Comparison of ENCODE assay signal across 23 mouse cellular contexts in the genomic region with DNA sequence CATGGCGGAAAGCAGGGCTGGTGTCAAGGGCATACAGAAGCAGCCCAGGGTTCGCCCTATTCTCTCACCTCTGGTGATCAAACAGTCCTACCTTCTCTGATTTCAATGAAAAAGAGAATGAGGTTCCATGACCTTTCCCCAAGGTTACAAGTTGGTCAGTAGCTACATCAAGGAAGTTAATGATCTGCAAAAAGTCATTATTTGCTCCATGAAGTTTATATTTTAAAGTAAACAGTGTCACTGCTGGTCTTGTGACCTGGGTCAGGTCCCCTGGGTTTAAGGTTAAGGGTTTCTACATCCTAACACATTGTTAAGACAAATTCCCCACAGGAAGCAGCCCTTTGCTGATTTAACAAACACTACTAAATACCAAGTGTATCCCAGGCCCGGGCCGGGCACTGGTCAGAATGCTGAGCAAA. TPM values are rescaled to one million over a fixed set of nuclear protein-coding genes. Genes with fewer than 3 reads are reported as not detected.
DNase-seq lines count a peak whose midpoint lies in the region; ATAC-seq and TF ChIP-seq lines count a peak whose summit lies in the region.
"Had no signal": no experiment of that assay in that cellular context is flagged by ENCODE, and none has a peak within 500 bp of the region (broad histone marks: within the 10 kb centered on the region; RNA-seq: fewer than 3 reads in every experiment).

No protein-coding gene starts in this region.

- intact Hi-C loops in left cerebral cortex, adult 2 months (cut with DNase I): no loop called here

- no peak overlapping the region for H3K4me3 ChIP-seq in kidney, adult 2 months (ENCODE audit: insufficient read depth, low read depth, low read length)
- H3K4me3 ChIP-seq in liver, embryonic 15.5 days (replicated peaks): no peak overlapping the region
- H3K4me3 ChIP-seq in midbrain, embryonic 16.5 days (ENCODE audit: low read depth, low read length): no peak overlapping the region
- no peak overlapping the region for H3K4me3 ChIP-seq in left cerebral cortex, adult 2 months
- H3K4me3 ChIP-seq: embryonic facial prominence, embryonic 10.5 days; heart, embryonic 15.5 days; hindbrain, embryonic 15.5 days; limb, embryonic 10.5 days had no signal

- WGBS in kidney, adult 2 months: 45% methylated on average over 4 of the region's 4 CpGs
- WGBS in liver, embryonic 15.5 days (ENCODE audit: insufficient replicate concordance): 79% methylated on average over 4 of the region's 4 CpGs
- WGBS in midbrain, embryonic 16.5 days: 85% methylated on average over 4 of the region's 4 CpGs

- peak overlapping the region; percentile 69 for H3K27ac ChIP-seq in kidney, adult 2 months (ENCODE audit: insufficient read depth, low read depth, low read length)
- no peak overlapping the region for H3K27ac ChIP-seq in liver, embryonic 15.5 days (replicated peaks)
- no peak overlapping the region for H3K27ac ChIP-seq in midbrain, embryonic 16.5 days (ENCODE audit: low read length)
- no peak overlapping the region for H3K27ac ChIP-seq in left cerebral cortex, adult 2 months
- H3K27ac ChIP-seq: embryonic facial prominence, embryonic 10.5 days; heart, embryonic 15.5 days; hindbrain, embryonic 15.5 days had no signal

- ATAC-seq in liver, embryonic 15.5 days (ENCODE audit: insufficient read depth): peak; percentile 69
- no peak for ATAC-seq in midbrain, embryonic 16.5 days
- no peak for ATAC-seq in monocyte, adult 5-6 weeks (replicated peaks; ENCODE audit: insufficient number of reproducible peaks, low FRiP score, low TSS enrichment, poor library complexity, severe bottlenecking)
- ATAC-seq: intestine, embryonic 16.5 days; Patski had no signal

- DNase-seq in ZHBTc4 (ENCODE audit: low read depth, low spot score): peak; percentile 40
- DNase-seq in kidney, adult 2 months: peak; percentile 77
- DNase-seq in kidney, postnatal 10 days: peak; percentile 41
- no peak for DNase-seq in left cerebral cortex, adult 2 months (ENCODE audit: extremely low spot score in 1 of 2, low spot score in 2 of 2)
- DNase-seq: cerebellum, adult 2 months; cerebellum, postnatal 36 days; heart, adult 11 months; heart, postnatal 4 days; lung, adult 2 months; lung, postnatal 4 days; retina, postnatal 1 day had no signal

- H3K4me2 ChIP-seq in liver, embryonic 15.5 days: no peak overlapping the region
- H3K4me2 ChIP-seq in midbrain, embryonic 16.5 days (ENCODE audit: low read length): no peak overlapping the region
- H3K4me2 ChIP-seq: heart, embryonic 15.5 days; hindbrain, embryonic 15.5 days had no signal

- H3K36me3 ChIP-seq in kidney, adult 2 months (ENCODE audit: control insufficient read depth, insufficient read depth, low read length): no peaks in the 10 kb centered on the region
- H3K36me3 ChIP-seq in liver, embryonic 15.5 days (replicated peaks): peaks cover 25% of the 10 kb centered on the region
- peaks cover 7% of the 10 kb centered on the region for H3K36me3 ChIP-seq in midbrain, embryonic 16.5 days (ENCODE audit: control insufficient read depth, insufficient read depth, low read length)
- H3K36me3 ChIP-seq: hindbrain, embryonic 15.5 days had no signal

- H3K9me3 ChIP-seq in liver, embryonic 15.5 days (replicated peaks): no peaks in the 10 kb centered on the region
- H3K9me3 ChIP-seq in midbrain, embryonic 16.5 days (replicated peaks; ENCODE audit: control insufficient read depth, low read length, poor library complexity, severe bottlenecking): no peaks in the 10 kb centered on the region
- H3K9me3 ChIP-seq: embryonic facial prominence, embryonic 10.5 days; heart, embryonic 15.5 days; hindbrain, embryonic 15.5 days; limb, embryonic 10.5 days had no signal

- H3K9ac ChIP-seq in liver, embryonic 15.5 days: no peak overlapping the region
- no peak overlapping the region for H3K9ac ChIP-seq in midbrain, embryonic 16.5 days (ENCODE audit: low read depth, low read length)
- H3K9ac ChIP-seq: heart, embryonic 15.5 days; hindbrain, embryonic 15.5 days had no signal

- TF ChIP-seq POLR2A in kidney, adult 2 months (IDR thresholded peaks at IDR 0.05; ENCODE audit: low read depth, low read length): no peak

- no peak for TF ChIP-seq CTCF in kidney, adult 2 months (conservative IDR thresholded peaks at IDR 0.05; ENCODE audit: insufficient read depth, insufficient read length, low read depth, low read length)
- no peak for TF ChIP-seq CTCF in left cerebral cortex, adult 2 months (IDR thresholded peaks at IDR 0.05)

- H3K4me1 ChIP-seq in kidney, adult 2 months (ENCODE audit: control insufficient read depth, insufficient read depth, low read length): peaks cover 9% of the 10 kb centered on the region
- no peaks in the 10 kb centered on the region; the same call in 1 of the 2 replicates for H3K4me1 ChIP-seq in liver, embryonic 15.5 days (replicated peaks)
- H3K4me1 ChIP-seq in midbrain, embryonic 16.5 days (ENCODE audit: control insufficient read depth, insufficient read depth, low read length): no peaks in the 10 kb centered on the region
- H3K4me1 ChIP-seq: embryonic facial prominence, embryonic 10.5 days; hindbrain, embryonic 15.5 days had no signal

- H3K27me3 ChIP-seq in kidney, adult 2 months (replicated peaks; ENCODE audit: control insufficient read depth, insufficient read depth, low read length): no peaks in the 10 kb centered on the region
- no peaks in the 10 kb centered on the region for H3K27me3 ChIP-seq in liver, embryonic 15.5 days
- H3K27me3 ChIP-seq in midbrain, embryonic 16.5 days (ENCODE audit: control insufficient read depth, insufficient read depth, low read depth, low read length): no peaks in the 10 kb centered on the region
- H3K27me3 ChIP-seq: heart, embryonic 15.5 days; hindbrain, embryonic 15.5 days; Patski had no signal

RNA-seq across cellular contexts. Expression of a gene that starts 21.2 kb away (rescaled TPM):
- 447 and 474 TPM in 2 replicates for polyA plus RNA-seq in kidney, adult 2 months (2012; rRNA removed)
- polyA plus RNA-seq in liver, embryonic 15.5 days (2015; fragmentation: Nextera tagmentation; extraction: Ambion mirVana): 178 and 182 TPM in 2 replicates
- 356 and 359 TPM in 2 replicates for polyA plus RNA-seq in midbrain, embryonic 16.5 days (2015; fragmentation: Nextera tagmentation; extraction: Ambion mirVana)
- total RNA-seq in left cerebral cortex, adult 2 months (2021): 100 to 1,000 TPM; 217 to 233 TPM
- total RNA-seq in monocyte, adult 5-6 weeks (2017): 184 to 208 TPM (median 196 TPM) in 3 replicates

RNA-seq across cellular contexts. Expression of a gene that starts 21.9 kb away (rescaled TPM):
- 8.9 and 10.0 TPM in 2 replicates for polyA plus RNA-seq in kidney, adult 2 months (2012; rRNA removed)
- polyA plus RNA-seq in liver, embryonic 15.5 days (2015; fragmentation: Nextera tagmentation; extraction: Ambion mirVana): 11.9 and 14.4 TPM in 2 replicates
- 18.1 and 27.2 TPM in 2 replicates for polyA plus RNA-seq in midbrain, embryonic 16.5 days (2015; fragmentation: Nextera tagmentation; extraction: Ambion mirVana)
- 10 to 100 TPM; 13.9 to 16.1 TPM for total RNA-seq in left cerebral cortex, adult 2 months (2021)
- 12.8 to 15.4 TPM (median 15.4 TPM) in 3 replicates for total RNA-seq in monocyte, adult 5-6 weeks (2017)

RNA-seq across cellular contexts. Expression of a gene that starts 52.0 kb away (rescaled TPM):
- not detected in 2 replicates for polyA plus RNA-seq in kidney, adult 2 months (2012; rRNA removed)
- polyA plus RNA-seq in liver, embryonic 15.5 days (2015; fragmentation: Nextera tagmentation; extraction: Ambion mirVana): not detected in 2 replicates
- polyA plus RNA-seq in midbrain, embryonic 16.5 days (2015; fragmentation: Nextera tagmentation; extraction: Ambion mirVana): not detected in 2 replicates
- not detected for total RNA-seq in left cerebral cortex, adult 2 months (2021)
- not detected in 3 replicates for total RNA-seq in monocyte, adult 5-6 weeks (2017)
- total RNA-seq: gastrocnemius, adult 8-10 months; heart, postnatal 4 days; midbrain, postnatal 0 days had no signal
- polyA plus RNA-seq: cerebellum, adult 2 months; embryonic facial prominence, embryonic 10.5 days; forebrain, embryonic 11.5 days; heart, embryonic 15.5 days; hindbrain, embryonic 15.5 days; intestine, embryonic 16.5 days; limb, embryonic 10.5 days; midbrain, postnatal 0 days; Patski had no signal

Comparison
In these comparisons a context has a peak if more than half of its experiments do, and no peak if none do; other contexts are left out.
1. DNase-seq: peak in ZHBTc4 (single experiment), kidney, adult 2 months (single experiment) and kidney, postnatal 10 days (single experiment); none in left cerebral cortex, adult 2 months (0 of 2).